Mouse (Mus musculus): Measurements from ENCODE around the gene Olfr1034.
"Not testable (repeated sequence)": the region's sequence is repeated elsewhere in the genome, so short reads cannot be mapped to it uniquely, and the experiment has no call there.

Gene Olfr1034

GRCm38 (mm10) chr2:86045561-86045960 is at the start of gene Olfr1034:
Olfr1034 (plus strand) TSS chr2:86045861.
- no peak for DNase-seq

DNA sequence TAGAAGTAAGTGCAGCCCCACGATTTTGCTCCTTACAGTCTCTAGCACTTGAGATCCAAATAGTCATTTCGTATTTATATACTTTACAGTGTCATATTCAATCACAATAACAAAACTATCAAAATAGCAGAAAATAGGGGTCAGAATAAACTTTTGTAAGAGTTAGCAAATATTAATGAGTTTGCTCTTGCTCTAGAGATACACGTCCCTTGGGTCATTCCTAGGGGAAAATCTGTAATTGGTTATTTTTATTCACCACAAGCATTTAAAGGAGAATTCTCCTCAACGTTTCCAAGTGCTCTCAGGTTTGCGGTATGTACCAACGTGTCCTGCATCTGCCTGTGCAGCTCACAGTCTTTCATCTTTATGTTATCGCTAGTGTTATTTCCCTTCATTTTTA is 40.4 kb upstream of the Olfr1034 start, which contains the start of gene Olfr1032:
Gene Olfr1032, plus strand, starts transcription at position 301 of the 400 bp plus-strand sequence.
- DNase-seq, result no peak

GRCm38 (mm10) chr2:86020406-86020805 is 25.3 kb upstream of the Olfr1034 start, which contains the start of gene Olfr1033:
Olfr1033 (plus strand) TSS chr2:86020633.
- not testable (repeated sequence) for DNase-seq

DNA sequence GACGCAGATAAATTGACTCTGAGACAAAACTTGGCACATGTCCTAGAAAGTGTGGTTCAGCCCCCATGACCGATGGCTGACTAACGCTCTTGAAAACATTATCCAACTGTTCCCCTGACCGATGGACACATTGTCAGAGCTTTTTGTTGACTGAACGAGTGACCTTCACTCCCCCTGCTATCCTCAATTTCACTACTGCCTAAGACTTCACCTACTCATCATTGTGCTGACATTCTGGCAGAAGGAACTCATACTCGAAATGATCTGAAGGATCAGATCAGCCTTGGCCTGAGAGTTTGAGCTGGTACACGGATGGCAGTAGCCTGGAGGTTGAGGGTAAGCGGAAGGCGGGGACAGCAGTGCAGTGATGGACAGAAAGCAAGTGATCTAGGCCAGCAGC is 24.1 kb upstream of the Olfr1034 start:
- DNase-seq, result not testable (repeated sequence)

GRCm38 (mm10) chr2:86050777-86051176 is 5.1 kb downstream of the Olfr1034 start:
- DNase-seq, result not testable (repeated sequence)

DNA sequence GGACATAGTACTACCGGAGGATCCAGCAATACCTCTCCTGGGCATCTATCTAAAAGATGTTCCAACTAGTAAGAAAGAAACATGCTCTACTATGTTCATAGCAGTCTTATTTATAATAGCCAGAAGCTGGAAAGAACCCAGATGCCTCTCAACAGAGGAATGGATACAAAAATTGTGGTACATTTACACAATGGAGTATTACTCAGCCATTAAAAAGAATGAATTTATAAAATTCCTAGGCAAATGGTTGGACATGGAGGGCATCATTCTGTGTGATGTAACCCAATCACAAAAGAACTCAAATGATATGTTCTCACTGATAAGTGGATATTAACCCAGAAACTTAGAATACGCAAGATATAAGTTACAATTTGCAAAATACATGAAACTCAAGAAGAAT is 18.1 kb downstream of the Olfr1034 start:
- DNase-seq, result not testable (repeated sequence)

DNA sequence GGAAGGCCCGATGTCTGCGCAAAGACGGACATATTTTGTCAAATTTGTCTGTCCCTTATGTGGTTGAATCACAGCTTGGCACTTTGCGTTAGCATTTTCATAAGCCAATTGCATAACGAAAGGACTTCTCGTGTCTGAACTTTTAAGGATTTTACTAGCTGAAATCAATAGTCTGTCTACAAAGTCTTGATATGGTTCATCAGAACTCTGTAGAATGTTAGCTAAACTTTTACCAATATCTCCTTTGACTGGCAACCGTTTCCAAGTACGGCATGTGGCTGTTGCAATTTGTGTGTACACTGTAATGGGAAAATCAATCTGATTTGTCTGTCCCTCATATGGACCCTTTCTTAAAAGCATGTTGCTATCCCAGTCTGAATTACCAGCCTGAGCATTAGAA is 24.5 kb downstream of the Olfr1034 start:
- no peak for DNase-seq

GRCm38 (mm10) chr2:86073692-86074091 is 28.0 kb downstream of the Olfr1034 start, which contains the start of gene Olfr1036:
Olfr1036 (plus strand) TSS chr2:86073992.
- DNase-seq, result not testable (repeated sequence)

- DNase-seq, result not testable (repeated sequence)
These were observed 34.8 kb downstream of the Olfr1034 start for GRCm38 (mm10) chr2:86080478-86080877.

DNA sequence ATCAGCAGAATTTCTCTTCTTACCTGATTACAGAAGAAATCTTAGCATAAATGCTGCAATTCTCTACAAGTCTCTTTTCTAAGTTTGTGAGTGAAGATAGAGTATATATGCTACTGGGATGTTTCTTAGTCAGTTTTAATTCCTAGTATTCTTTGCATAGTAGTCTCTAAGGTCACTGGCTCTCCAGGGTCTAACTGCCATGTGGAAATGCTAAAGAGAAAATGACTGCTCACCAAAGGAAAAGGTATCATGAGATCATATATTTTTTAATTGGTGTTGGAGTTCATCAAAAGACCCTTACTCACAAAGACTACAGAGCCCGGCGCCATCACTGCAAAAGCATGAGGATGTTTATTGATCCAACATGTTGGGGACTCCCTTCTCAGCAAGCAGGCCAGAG is 41.6 kb downstream of the Olfr1034 start, which contains the start of gene Olfr1037:
Gene Olfr1037, minus strand, starts transcription at position 101 of the 400 bp plus-strand sequence.
- no peak for DNase-seq
